Comparison of ENCODE assay signal across 8 mouse cellular contexts in the genomic region with DNA sequence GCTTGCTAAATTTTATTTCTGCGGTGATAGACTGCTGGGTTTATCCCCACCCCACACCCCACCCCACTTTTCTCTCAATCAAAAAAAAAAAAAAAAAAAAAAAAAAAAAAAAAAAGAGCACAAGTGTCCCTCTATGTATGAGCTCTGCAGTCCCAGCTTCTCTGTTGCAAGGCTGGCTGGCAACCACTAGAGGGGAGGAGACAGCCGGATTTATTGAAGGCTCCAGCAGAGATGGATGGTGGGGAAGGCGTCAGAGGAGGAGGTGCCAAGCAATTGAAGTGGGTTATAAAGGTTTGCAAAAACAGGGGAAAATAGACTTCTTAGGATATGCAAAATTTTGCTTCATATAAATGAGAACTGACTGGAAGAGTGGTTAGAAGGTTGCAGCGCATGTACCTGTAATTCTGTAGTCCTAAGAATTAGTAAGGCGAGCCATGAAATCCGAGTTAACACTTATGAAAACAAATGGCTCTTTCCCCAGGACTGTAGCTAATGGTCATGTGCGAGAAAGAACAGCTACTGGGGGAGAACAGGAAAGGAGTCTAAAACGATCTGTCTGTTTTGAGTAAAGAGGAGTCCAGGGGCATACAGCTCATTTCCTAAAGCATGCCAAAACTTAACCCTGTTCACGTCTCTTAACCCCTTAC.
A peak's percentile ranks its signal among the peaks of the same experiment; 100 is the strongest.
DNase-seq lines count a peak whose midpoint lies in the region; ATAC-seq lines count a peak whose summit lies in the region.

No protein-coding gene starts in this region.

- ATAC-seq in hindbrain, embryonic 14.5 days (ENCODE audit: low FRiP score) = peak; percentile 92
- ATAC-seq in stomach, embryonic 16.5 days (ENCODE audit: insufficient read depth, low FRiP score) = peak; percentile 40; the same call in 1 of the 2 replicates

- no peaks in the 10 kb centered on the region for H3K9me3 ChIP-seq in hindbrain, embryonic 14.5 days (ENCODE audit: control insufficient read depth, low read length)
- no peaks in the 10 kb centered on the region for H3K9me3 ChIP-seq in midbrain, embryonic 10.5 days (replicated peaks)
- no peaks in the 10 kb centered on the region for H3K9me3 ChIP-seq in stomach, embryonic 16.5 days (replicated peaks; ENCODE audit: control insufficient read depth, low read length)

- no peaks in the 10 kb centered on the region for H3K27me3 ChIP-seq in hindbrain, embryonic 14.5 days (ENCODE audit: control insufficient read depth, insufficient read depth, low read length)
- no peaks in the 10 kb centered on the region for H3K27me3 ChIP-seq in midbrain, embryonic 10.5 days (ENCODE audit: low read depth, poor library complexity, severe bottlenecking)
- H3K27me3 ChIP-seq in stomach, embryonic 16.5 days (ENCODE audit: control insufficient read depth, insufficient read depth, low read length) = no peaks in the 10 kb centered on the region

- peaks cover 32% of the 10 kb centered on the region for H3K4me1 ChIP-seq in hindbrain, embryonic 14.5 days (replicated peaks; ENCODE audit: control insufficient read depth, insufficient read depth, low read length)
- peaks cover 60% of the 10 kb centered on the region for H3K4me1 ChIP-seq in midbrain, embryonic 10.5 days
- H3K4me1 ChIP-seq in stomach, embryonic 16.5 days (ENCODE audit: control insufficient read depth, insufficient read depth, low read length) = no peaks in the 10 kb centered on the region

- peak overlapping the region; percentile 17 for H3K4me3 ChIP-seq in hindbrain, embryonic 14.5 days (replicated peaks; ENCODE audit: low read length)
- peak overlapping the region; percentile 29; the same call in 1 of the 2 replicates for H3K4me3 ChIP-seq in midbrain, embryonic 10.5 days
- H3K4me3 ChIP-seq in stomach, embryonic 16.5 days (replicated peaks; ENCODE audit: low read length) = peak overlapping the region; percentile 14; the same call in 1 of the 2 replicates

- peak overlapping the region; percentile 49 for H3K4me2 ChIP-seq in hindbrain, embryonic 14.5 days (replicated peaks)
- peak overlapping the region; percentile 40 for H3K4me2 ChIP-seq in stomach, embryonic 16.5 days (ENCODE audit: low read depth, low read length)

- no peaks in the 10 kb centered on the region for H3K36me3 ChIP-seq in hindbrain, embryonic 14.5 days (replicated peaks; ENCODE audit: control insufficient read depth, insufficient read depth)
- no peaks in the 10 kb centered on the region for H3K36me3 ChIP-seq in midbrain, embryonic 10.5 days
- H3K36me3 ChIP-seq in stomach, embryonic 16.5 days (ENCODE audit: control insufficient read depth, insufficient read depth, low read length) = no peaks in the 10 kb centered on the region

- peak overlapping the region; percentile 9; the same call in 1 of the 2 replicates for H3K9ac ChIP-seq in hindbrain, embryonic 14.5 days
- no peak overlapping the region for H3K9ac ChIP-seq in stomach, embryonic 16.5 days (ENCODE audit: low read length)

- H3K27ac ChIP-seq in hindbrain, embryonic 14.5 days = peak overlapping the region; percentile 58
- H3K27ac ChIP-seq in midbrain, embryonic 10.5 days (replicated peaks) = peak overlapping the region; percentile 67
- H3K27ac ChIP-seq in stomach, embryonic 16.5 days (ENCODE audit: low read length) = no peak overlapping the region

- 8% methylated on average over 9 of the region's 9 CpGs for WGBS in hindbrain, embryonic 14.5 days
- 22% methylated on average over 9 of the region's 9 CpGs for WGBS in midbrain, embryonic 10.5 days
- 11% methylated on average over 9 of the region's 9 CpGs for WGBS in stomach, embryonic 16.5 days

- DNase-seq in ES-CJ7 (ENCODE audit: low read depth, low spot score) = peak; percentile 77
- peak; percentile 92 for DNase-seq in brain, adult 2 months (ENCODE audit: low read depth, low spot score)
- DNase-seq in fibroblast of lung, adult 2 months (ENCODE audit: low read depth) = peak; percentile 19
- peak; percentile 87 for DNase-seq in hindbrain, embryonic 14.5 days (ENCODE audit: low spot score)
- DNase-seq in layer of hippocampus, postnatal 14 days (ENCODE audit: low spot score in 2 of 2) = peak; percentile 61 to 89
- DNase-seq in midbrain, embryonic 10.5 days (ENCODE audit: low spot score) = peak; percentile 70
- no peak for DNase-seq in spleen, postnatal 10 days (ENCODE audit: low spot score in 2 of 2)

Comparison
In these comparisons a context has a peak if more than half of its experiments do, and no peak if none do; other contexts are left out.
1. DNase-seq: peak in ES-CJ7 (single experiment), brain, adult 2 months (single experiment), fibroblast of lung, adult 2 months (single experiment), hindbrain, embryonic 14.5 days (single experiment), layer of hippocampus, postnatal 14 days (2 of 2) and midbrain, embryonic 10.5 days (single experiment); none in spleen, postnatal 10 days (0 of 2).
2. Peak in every context shown above with its lines, with median percentiles within 50 percentile points of each other: H3K4me3 ChIP-seq.